Mouse (Mus musculus): ENCODE measurements around the gene Mif.

DNA sequence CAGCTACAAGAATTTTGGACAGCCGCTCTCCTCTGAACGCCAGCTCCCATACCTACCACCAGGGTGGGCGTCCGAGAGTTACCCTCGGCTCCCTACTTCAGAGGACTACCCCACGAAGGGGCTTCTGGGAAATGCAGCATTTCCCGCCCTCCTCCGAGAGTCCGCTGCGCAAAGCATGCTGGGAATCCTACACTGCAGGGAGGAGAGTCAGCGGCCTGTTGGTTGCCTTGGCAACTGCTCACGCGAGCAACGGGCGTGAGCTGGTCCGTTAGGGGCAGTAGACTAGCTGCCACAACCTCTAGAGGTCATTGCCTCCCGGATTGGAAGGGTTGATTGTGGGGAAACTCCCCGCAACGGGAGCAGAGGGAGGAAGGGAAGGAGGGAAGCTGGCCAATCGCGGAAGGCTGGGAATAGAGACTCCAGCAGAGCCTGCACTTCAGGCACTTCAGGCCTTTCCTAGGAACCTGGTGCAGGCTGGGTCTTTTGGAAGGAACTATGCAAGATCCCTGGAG lies 22.7 kb downstream of the Mif start, which contains the start of gene Gstt2:
- TF ChIP-seq CTCF (IDR thresholded peaks at IDR 0.05; ENCODE audit: extremely low read depth, insufficient read length, insufficient replicate concordance, low read depth, low read length) (peak; percentile 34; the same call in 1 of the 2 replicates), POLR2A (IDR thresholded peaks at IDR 0.05; ENCODE audit: low read depth, low read length) (peak; percentile 38)
